Mouse (Mus musculus) heart, postnatal 10 days (tissue): ENCODE measurements around the gene Iffo2. TPM values are rescaled to one million over a fixed set of nuclear protein-coding genes. Genes with fewer than 3 reads are reported as not detected.
A peak's percentile ranks its signal among the peaks of the same experiment; 100 is the strongest.

Experiments
- DNase-seq, 2 experiments: peaks; one replicate each; pipeline ENCODE4 v3.0.0; 2021
- intact Hi-C: fragments of 180-260 bp; cut with DNase I; formaldehyde crosslinking; loops from one replicate; pipeline ENCODE4 v1.15.1; 2025
- total RNA-seq, 2 experiments: library from RNA; stranded (reverse); gene quantifications; 2 replicates each; pipeline ENCODE4 v1.2.3; 2021

Gene Iffo2
- total RNA-seq, 2 experiments from 2014 or later, result 11.5 to 13.0 TPM

- intact Hi-C loops, result no loop called here
- DNase-seq, result no peak
Measured at GRCm38 (mm10) chr4:139526475-139526874, 3.9 kb upstream of the Iffo2 start.

- no peak for DNase-seq
- intact Hi-C loops, result no loop called here
Measured at GRCm38 (mm10) chr4:139532081-139532480, 1.7 kb downstream of the Iffo2 start.

- intact Hi-C loops, result no loop called here
- peak; percentile 73 to 76 for DNase-seq
Measured at GRCm38 (mm10) chr4:139535127-139535695, 4.9 kb downstream of the Iffo2 start.

- DNase-seq, result no peak
- intact Hi-C loops, result no loop called here
Measured at GRCm38 (mm10) chr4:139535719-139536118, 5.4 kb downstream of the Iffo2 start.

- DNase-seq, result no peak
- intact Hi-C loops, result no loop called here
Measured at GRCm38 (mm10) chr4:139536706-139537105, 6.4 kb downstream of the Iffo2 start.

GRCm38 (mm10) chr4:139540784-139541183 lies 10.4 kb downstream of the Iffo2 start:
- intact Hi-C loops, result no loop called here
- DNase-seq, result no peak

- no peak for DNase-seq
- intact Hi-C loops, result no loop called here
Measured at GRCm38 (mm10) chr4:139545791-139546190, 15.4 kb downstream of the Iffo2 start.

GRCm38 (mm10) chr4:139549448-139549847 lies 19.1 kb downstream of the Iffo2 start:
- no peak for DNase-seq
- intact Hi-C loops, result no loop called here

GRCm38 (mm10) chr4:139555235-139555634 lies 24.9 kb downstream of the Iffo2 start:
- peak in 1 of 2 experiments; percentile 12 for DNase-seq

GRCm38 (mm10) chr4:139555951-139556350 lies 25.6 kb downstream of the Iffo2 start:
- intact Hi-C loops, result no loop called here
- DNase-seq, result peak; percentile 74 to 76

More at GRCm38 (mm10) chr4:139555235-139555634, 24.9 kb downstream of the Iffo2 start:
- intact Hi-C loops, result no loop called here

GRCm38 (mm10) chr4:139568361-139568760 lies 38.0 kb downstream of the Iffo2 start:
- intact Hi-C loops, result no loop called here

GRCm38 (mm10) chr4:139570756-139571155 lies 40.4 kb downstream of the Iffo2 start:
- DNase-seq, result peak in 1 of 2 experiments; percentile 46
- intact Hi-C loops, result loop anchor here (5.0 kb wide), 1 partner anchor 88 kb away; no protein-coding TSS in a partner anchor

More at GRCm38 (mm10) chr4:139568361-139568760, 38.0 kb downstream of the Iffo2 start:
- no peak for DNase-seq

GRCm38 (mm10) chr4:139572928-139573512 lies 42.7 kb downstream of the Iffo2 start:
- DNase-seq, result no peak
- intact Hi-C loops, result loop anchor here (5.0 kb wide), 1 partner anchor 91 kb away; no protein-coding TSS in a partner anchor

- intact Hi-C loops, result loop anchor here (1.0 to 5.0 kb wide), 2 partner anchors 25 to 92 kb away; no protein-coding TSS in a partner anchor
- DNase-seq, result peak; percentile 99
Measured at GRCm38 (mm10) chr4:139574156-139574798, 43.9 kb downstream of the Iffo2 start.

- intact Hi-C loops, result loop anchor here (1.0 to 5.0 kb wide), 3 partner anchors 24 to 93 kb away; no protein-coding TSS in a partner anchor
- peak in 1 of 2 experiments; percentile 62 for DNase-seq
Measured at GRCm38 (mm10) chr4:139574799-139575672, 44.7 kb downstream of the Iffo2 start.

GRCm38 (mm10) chr4:139575673-139576003 lies 45.3 kb downstream of the Iffo2 start:
- intact Hi-C loops, result loop anchor here (5.0 kb wide), 1 partner anchor 37 kb away; no protein-coding TSS in a partner anchor
- DNase-seq, result no peak

- intact Hi-C loops, result loop anchor here (5.0 kb wide), 1 partner anchor 36 kb away; no protein-coding TSS in a partner anchor
- peak in 1 of 2 experiments; percentile 7 for DNase-seq
Measured at GRCm38 (mm10) chr4:139576251-139576880, 46.0 kb downstream of the Iffo2 start.

GRCm38 (mm10) chr4:139577006-139577405 lies 46.7 kb downstream of the Iffo2 start:
- peak in 1 of 2 experiments; percentile 12 for DNase-seq
- intact Hi-C loops, result loop anchor here (5.0 kb wide), 1 partner anchor 35 kb away; no protein-coding TSS in a partner anchor

- no peak for DNase-seq
- intact Hi-C loops, result loop anchor here (5.0 kb wide), 1 partner anchor 34 kb away; no protein-coding TSS in a partner anchor
Measured at GRCm38 (mm10) chr4:139578389-139578788, 48.0 kb downstream of the Iffo2 start.

- intact Hi-C loops, result loop anchor here (5.0 kb wide), 1 partner anchor 33 kb away; no protein-coding TSS in a partner anchor
- DNase-seq, result no peak
Measured at GRCm38 (mm10) chr4:139579003-139579402, 48.7 kb downstream of the Iffo2 start.
